Mouse (Mus musculus) cortical plate, adult 2 months (tissue): ENCODE results near the gene Nostrin.

Source experiments
- CTCF ChIP-seq: fragments of 200-500 bp; IDR thresholded peaks from 2 replicates; pipeline ENCODE4 v1.5.1; 2011; ENCODE audit warnings: mild to moderate bottlenecking, control low read depth, low read length; ENCODE audit not compliant: insufficient read depth; ENCODE audit errors: extremely low read depth
- POLR2A ChIP-seq: fragments of 200-500 bp; IDR thresholded peaks from 2 replicates; pipeline ENCODE4 v1.6.1; 2011; ENCODE audit warnings: mild to moderate bottlenecking, low read length, control low read depth; ENCODE audit not compliant: insufficient read depth; ENCODE audit errors: extremely low read depth

DNA sequence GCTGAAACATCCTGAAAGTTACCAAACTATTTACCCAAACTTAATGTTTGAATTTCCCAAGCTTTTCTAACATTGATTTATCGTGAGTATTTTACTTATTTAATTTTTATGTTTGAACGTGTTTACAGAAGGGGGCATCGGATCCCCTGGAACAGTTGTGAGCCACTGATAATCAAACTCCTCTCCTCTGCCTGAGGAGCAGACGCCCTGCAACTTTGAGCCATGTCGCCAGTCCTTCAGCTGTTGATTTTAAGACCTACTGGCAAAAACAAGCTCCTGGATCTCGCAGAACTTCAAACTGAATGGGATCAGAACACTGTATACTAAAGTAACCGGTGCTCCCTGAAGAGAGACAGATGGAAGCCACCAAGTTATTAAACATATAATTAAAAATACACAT is 70.9 kb downstream of the Nostrin start:
- no peak for TF ChIP-seq CTCF
- no peak for TF ChIP-seq POLR2A
